Mouse (Mus musculus): ENCODE data around the gene Tln1. TPM values are rescaled to one million over a fixed set of nuclear protein-coding genes. Genes with fewer than 3 reads are reported as not detected.
"Not testable (repeated sequence)": the region's sequence is repeated elsewhere in the genome, so short reads cannot be mapped to it uniquely, and the experiment has no call there.

Gene Tln1
- polyA plus RNA-seq, 1 experiment from 2014 or later = 53.2 TPM

DNA sequence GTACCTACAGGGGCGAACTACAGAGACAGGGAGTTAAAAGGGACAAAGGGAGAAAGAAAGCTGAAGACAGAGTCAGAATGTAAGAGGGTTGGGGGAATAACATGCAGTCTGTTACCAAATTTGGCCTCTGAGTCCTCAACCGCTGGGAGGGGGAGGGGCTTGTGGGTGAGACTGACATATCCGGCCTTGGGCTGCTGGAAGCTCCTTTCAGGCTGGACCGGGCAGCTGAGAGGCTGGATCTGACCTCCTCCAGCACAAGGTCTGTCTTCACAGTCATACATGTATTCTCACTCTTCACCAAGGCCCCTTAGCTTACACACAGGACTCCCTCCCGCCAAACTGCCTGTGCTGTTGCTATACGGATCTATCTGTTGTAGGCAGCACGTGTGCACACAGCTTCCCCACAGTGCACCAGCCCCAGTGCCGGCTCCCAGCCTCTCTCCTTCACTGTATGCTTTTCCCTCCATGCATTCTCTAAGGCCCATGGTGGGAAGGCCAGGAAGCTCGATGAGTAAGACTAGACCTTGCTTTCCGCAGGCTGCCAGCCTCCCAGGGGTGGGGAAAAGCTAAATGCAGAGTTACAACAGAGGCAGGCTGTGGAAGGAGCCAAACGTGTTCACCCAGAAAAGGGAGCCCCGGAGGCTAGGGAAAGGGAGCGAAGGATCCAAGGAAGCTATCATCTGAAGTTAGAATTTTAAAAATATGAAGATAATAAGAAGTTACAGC lies 3.7 kb downstream of the Tln1 start:
- H3K27ac ChIP-seq (replicated peaks) = no peak overlapping the region
- no peaks in the 10 kb centered on the region for H3K9me3 ChIP-seq
- ATAC-seq (replicated peaks) = no peak
- H3K4me3 ChIP-seq = no peak overlapping the region
- peaks cover 28% of the 10 kb centered on the region for H3K36me3 ChIP-seq
- H3K9ac ChIP-seq (replicated peaks) = peak overlapping the region; percentile 22; the same call in 1 of the 2 replicates
- peaks cover 48% of the 10 kb centered on the region for H3K4me1 ChIP-seq
- no peak overlapping the region for H3K4me2 ChIP-seq (replicated peaks)
- WGBS = 44% methylated on average over 13 of the region's 13 CpGs
- H3K27me3 ChIP-seq = no peaks in the 10 kb centered on the region

DNA sequence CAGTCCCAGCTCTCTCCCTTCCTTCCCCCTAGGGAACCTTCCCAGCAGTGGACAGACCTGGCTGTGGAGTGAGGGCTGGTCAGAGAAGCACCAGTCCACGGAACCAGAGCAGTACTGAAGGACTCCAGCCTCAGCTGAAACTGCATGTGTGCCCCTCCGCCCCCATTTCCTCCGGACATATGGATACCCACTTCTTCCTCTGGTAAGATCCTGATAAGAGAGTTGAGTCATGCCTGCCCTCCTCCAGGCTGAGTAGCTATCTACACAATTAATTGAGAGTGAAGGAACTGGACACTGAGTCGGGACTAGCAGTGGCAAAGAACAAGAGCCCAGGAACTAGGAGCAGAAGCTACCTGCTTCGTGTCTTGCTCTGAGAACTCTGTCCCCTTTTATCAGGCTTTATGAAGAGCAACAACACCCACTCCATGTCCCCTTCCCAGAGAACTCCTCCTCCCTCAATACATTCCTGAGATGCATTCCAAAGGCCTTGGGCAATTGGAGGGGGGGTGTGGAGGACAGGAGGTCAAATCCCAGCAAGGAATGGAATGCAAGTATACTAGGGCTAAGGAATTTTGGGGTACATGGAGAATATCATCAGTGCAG lies 4.4 kb downstream of the Tln1 start:
- Histone ChIP-seq H3K4me2 (replicated peaks) (no peak overlapping the region), H3K27me3 (no peaks in the 10 kb centered on the region), H3K4me1 (peaks cover 41% of the 10 kb centered on the region), H3K36me3 (peaks cover 34% of the 10 kb centered on the region), H3K9ac (replicated peaks) (no peak overlapping the region), H3K9me3 (no peaks in the 10 kb centered on the region), H3K27ac (replicated peaks) (no peak overlapping the region), H3K4me3 (no peak overlapping the region)
- no peak for ATAC-seq (replicated peaks)
- WGBS = 62% methylated on average over 5 of the region's 5 CpGs

DNA sequence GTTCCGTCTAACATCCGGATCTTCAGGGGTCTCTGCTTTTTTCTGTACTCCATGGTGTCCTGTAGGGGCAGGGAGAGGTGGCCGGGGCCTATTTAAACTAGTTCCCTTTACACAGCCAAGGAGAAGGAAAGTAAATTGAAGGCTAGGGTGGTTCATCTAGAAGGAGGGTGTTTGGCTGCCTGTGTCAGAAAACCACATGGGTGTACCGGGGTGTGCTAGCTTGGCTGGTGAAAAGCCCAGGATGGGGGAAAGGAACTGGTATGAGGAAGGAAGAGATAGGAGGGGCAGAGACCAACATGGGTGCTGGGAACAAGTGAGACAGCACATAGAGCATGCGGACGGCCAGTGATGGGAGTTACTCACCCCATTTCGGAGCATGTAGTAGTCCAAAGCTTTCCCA lies 6.6 kb downstream of the Tln1 start:
- Histone ChIP-seq H3K36me3 (peaks cover 55% of the 10 kb centered on the region), H3K4me1 (peaks cover 31% of the 10 kb centered on the region), H3K27me3 (no peaks in the 10 kb centered on the region), H3K27ac (replicated peaks) (no peak overlapping the region), H3K9me3 (no peaks in the 10 kb centered on the region), H3K4me2 (replicated peaks) (no peak overlapping the region), H3K4me3 (no peak overlapping the region), H3K9ac (replicated peaks) (no peak overlapping the region)
- no peak for ATAC-seq (replicated peaks)
- WGBS = 94% methylated on average over 7 of the region's 7 CpGs

GRCm38 (mm10) chr4:43553891-43554290 lies 8.6 kb downstream of the Tln1 start:
- no peaks in the 10 kb centered on the region for H3K9me3 ChIP-seq
- ATAC-seq (replicated peaks) = no peak
- H3K27me3 ChIP-seq = no peaks in the 10 kb centered on the region
- H3K4me3 ChIP-seq = no peak overlapping the region
- H3K36me3 ChIP-seq = peaks cover 75% of the 10 kb centered on the region
- H3K4me2 ChIP-seq (replicated peaks) = no peak overlapping the region
- no peak overlapping the region for H3K27ac ChIP-seq (replicated peaks)
- H3K9ac ChIP-seq (replicated peaks) = no peak overlapping the region
- peaks cover 12% of the 10 kb centered on the region for H3K4me1 ChIP-seq

DNA sequence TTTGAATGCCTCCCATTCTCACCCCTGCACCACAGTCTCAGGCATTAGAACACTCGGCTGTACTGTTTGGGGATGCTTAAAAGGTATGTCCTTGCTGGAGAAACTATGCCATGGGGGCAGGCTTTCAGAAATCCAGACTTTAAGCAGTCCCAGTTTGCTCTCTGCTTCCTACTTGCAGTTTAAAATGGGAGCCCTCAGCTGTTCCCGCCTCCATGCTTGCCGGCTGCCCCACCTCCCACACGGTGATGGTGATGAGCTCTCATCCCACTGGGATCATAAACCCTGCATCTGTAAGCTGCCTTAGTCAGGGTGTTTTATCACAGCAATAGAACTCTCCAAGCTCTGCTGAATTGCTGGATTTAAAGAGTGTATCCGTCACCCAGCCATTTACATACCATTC lies 10.1 kb downstream of the Tln1 start:
- Histone ChIP-seq H3K27me3 (no peaks in the 10 kb centered on the region), H3K4me1 (peaks cover 4% of the 10 kb centered on the region), H3K9me3 (no peaks in the 10 kb centered on the region), H3K9ac (replicated peaks) (no peak overlapping the region), H3K4me2 (replicated peaks) (no peak overlapping the region), H3K36me3 (peaks cover 90% of the 10 kb centered on the region), H3K4me3 (no peak overlapping the region), H3K27ac (replicated peaks) (no peak overlapping the region)
- 95% methylated on average over 5 of the region's 5 CpGs for WGBS
- ATAC-seq (replicated peaks) = no peak

- not testable (repeated sequence) for H3K4me2 ChIP-seq (replicated peaks); H3K9ac ChIP-seq (replicated peaks); H3K4me1 ChIP-seq; H3K27ac ChIP-seq (replicated peaks); H3K9me3 ChIP-seq; ATAC-seq (replicated peaks); H3K4me3 ChIP-seq; H3K27me3 ChIP-seq
- 89% methylated on average over 6 of the region's 6 CpGs for WGBS
- H3K36me3 ChIP-seq = peaks cover 96% of the 10 kb centered on the region
Measured at GRCm38 (mm10) chr4:43551854-43552253, 10.6 kb downstream of the Tln1 start.

DNA sequence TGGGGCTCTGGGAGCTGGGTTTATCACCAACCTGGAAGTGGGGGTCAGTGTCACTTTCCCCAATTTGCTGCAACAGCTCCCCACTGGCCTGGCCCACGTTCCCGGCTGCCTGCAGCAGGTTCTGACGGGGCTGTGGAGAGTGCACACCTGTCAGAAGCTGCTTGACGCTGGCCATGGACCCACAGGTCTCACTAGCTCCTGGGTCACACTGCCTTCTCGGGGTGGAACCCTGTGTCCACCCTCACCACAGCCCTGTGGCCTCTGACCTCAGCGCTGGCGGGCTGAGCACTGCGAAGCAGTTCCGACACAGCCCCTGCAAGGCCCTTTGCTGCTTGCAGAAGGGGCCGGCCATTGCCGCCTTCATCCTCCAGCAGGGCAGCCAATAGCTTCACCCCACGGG lies 13.4 kb downstream of the Tln1 start:
- Histone ChIP-seq H3K4me2 (replicated peaks) (no peak overlapping the region), H3K36me3 (peaks cover 99% of the 10 kb centered on the region), H3K9ac (replicated peaks) (no peak overlapping the region), H3K9me3 (no peaks in the 10 kb centered on the region), H3K4me1 (no peaks in the 10 kb centered on the region), H3K27ac (replicated peaks) (no peak overlapping the region), H3K4me3 (no peak overlapping the region), H3K27me3 (no peaks in the 10 kb centered on the region)
- no peak for ATAC-seq (replicated peaks)
- WGBS = 94% methylated on average over 12 of the region's 12 CpGs

DNA sequence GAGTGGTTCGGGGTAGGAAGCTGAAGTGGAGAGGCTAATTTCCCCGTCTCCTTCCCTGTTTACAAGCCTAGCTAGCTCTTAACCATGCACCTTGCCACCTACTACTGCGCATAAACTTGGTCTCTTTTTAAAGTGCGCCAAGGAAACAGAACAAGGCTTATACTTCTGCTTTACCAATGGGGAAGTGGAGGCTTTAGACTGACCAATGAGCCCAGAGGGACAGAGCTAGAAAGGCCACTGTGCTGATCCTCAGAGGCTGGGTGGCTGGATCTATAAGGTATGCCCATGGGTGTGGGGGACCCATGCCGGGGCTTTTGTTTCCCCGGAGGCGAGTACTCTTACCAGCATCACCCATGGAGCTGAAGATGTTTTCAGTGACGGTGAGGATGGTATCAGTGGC lies 15.3 kb downstream of the Tln1 start:
- H3K4me1 ChIP-seq = no peaks in the 10 kb centered on the region

DNA sequence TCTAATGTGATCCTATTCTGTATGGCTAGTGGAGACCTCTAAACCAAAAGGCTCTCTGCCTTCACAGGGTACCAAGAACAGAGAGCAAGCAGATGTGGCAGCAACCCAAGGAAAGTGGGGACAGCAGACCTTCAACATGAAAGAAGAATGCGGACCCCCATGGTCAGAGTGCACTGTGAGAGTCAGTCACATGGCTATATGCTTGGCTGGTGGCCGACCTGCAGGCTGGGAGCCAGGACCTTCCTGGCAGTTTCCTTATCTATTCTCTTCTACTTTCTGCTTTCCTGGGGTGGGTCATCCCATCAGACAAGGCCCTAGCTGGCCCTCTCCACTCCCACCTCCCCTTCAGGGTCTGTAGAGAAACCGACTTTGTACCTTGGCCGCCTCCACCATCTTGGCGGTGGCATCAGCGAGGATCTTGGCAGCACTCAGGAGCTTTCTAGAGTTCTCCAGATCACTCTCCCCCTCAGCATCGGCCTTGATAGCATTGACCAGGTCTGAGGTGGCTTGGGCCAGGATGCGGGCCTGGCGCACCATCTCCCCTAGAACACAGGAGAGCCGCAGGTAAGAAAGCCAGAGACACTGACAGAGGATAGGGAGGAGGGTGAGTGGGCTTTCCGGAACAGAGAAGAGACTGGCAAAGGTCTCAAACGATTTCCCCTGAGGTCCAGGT lies 16.0 kb downstream of the Tln1 start:
- Histone ChIP-seq H3K36me3 (peaks cover 100% of the 10 kb centered on the region), H3K27ac (replicated peaks) (no peak overlapping the region)
- 93% methylated on average over 12 of the region's 12 CpGs for WGBS

More for the DNA sequence above, 15.3 kb downstream of the Tln1 start:
- H3K27me3 ChIP-seq = no peaks in the 10 kb centered on the region
- H3K4me3 ChIP-seq = no peak overlapping the region
- H3K27ac ChIP-seq (replicated peaks) = no peak overlapping the region
- H3K36me3 ChIP-seq = peaks cover 99% of the 10 kb centered on the region
- WGBS = 95% methylated on average over 8 of the region's 8 CpGs
- ATAC-seq (replicated peaks) = no peak
- H3K4me2 ChIP-seq (replicated peaks) = no peak overlapping the region
- H3K9me3 ChIP-seq = no peaks in the 10 kb centered on the region
- no peak overlapping the region for H3K9ac ChIP-seq (replicated peaks)

GRCm38 (mm10) chr4:43542044-43542443 lies 20.4 kb downstream of the Tln1 start:
- ATAC-seq (replicated peaks) = no peak
- H3K36me3 ChIP-seq = peaks cover 95% of the 10 kb centered on the region
- H3K27ac ChIP-seq (replicated peaks) = no peak overlapping the region
- no peak overlapping the region for H3K4me3 ChIP-seq
- H3K4me1 ChIP-seq = no peaks in the 10 kb centered on the region
- H3K27me3 ChIP-seq = no peaks in the 10 kb centered on the region
- 82% methylated on average over 3 of the region's 3 CpGs for WGBS
- no peak overlapping the region for H3K9ac ChIP-seq (replicated peaks)
- H3K4me2 ChIP-seq (replicated peaks) = no peak overlapping the region
- H3K9me3 ChIP-seq = no peaks in the 10 kb centered on the region

More for the DNA sequence above, 16.0 kb downstream of the Tln1 start:
- H3K9me3 ChIP-seq = no peaks in the 10 kb centered on the region
- H3K4me2 ChIP-seq (replicated peaks) = no peak overlapping the region
- H3K4me3 ChIP-seq = no peak overlapping the region
- no peaks in the 10 kb centered on the region for H3K27me3 ChIP-seq
- H3K9ac ChIP-seq (replicated peaks) = no peak overlapping the region
- no peaks in the 10 kb centered on the region for H3K4me1 ChIP-seq
- no peak for ATAC-seq (replicated peaks)

DNA sequence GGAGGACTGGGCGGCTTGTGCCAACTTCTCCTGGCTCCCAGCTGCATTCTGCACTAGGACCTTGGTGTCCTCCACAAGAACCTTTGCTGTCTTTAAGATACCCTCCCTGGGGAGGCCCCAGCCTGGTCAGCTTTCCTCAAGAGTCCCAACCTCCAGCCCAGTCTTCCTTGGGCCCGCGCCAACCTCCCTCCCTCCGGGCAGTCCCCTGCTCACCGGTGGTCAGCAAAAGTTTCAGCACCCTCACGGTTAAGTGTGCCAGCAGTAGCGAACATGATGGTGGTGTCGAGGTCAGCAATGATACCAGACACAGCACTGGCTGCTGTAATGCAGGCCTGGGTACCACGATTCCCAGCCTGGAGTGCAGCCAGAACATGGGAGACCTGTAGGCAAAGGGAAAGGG lies 26.5 kb downstream of the Tln1 start:
- H3K27ac ChIP-seq (replicated peaks) = no peak overlapping the region
- no peak overlapping the region for H3K4me3 ChIP-seq
- H3K4me2 ChIP-seq (replicated peaks) = no peak overlapping the region
- H3K36me3 ChIP-seq = peaks cover 84% of the 10 kb centered on the region
- ATAC-seq (replicated peaks) = no peak
- no peak overlapping the region for H3K9ac ChIP-seq (replicated peaks)
- WGBS = 94% methylated on average over 9 of the region's 9 CpGs
- H3K27me3 ChIP-seq = no peaks in the 10 kb centered on the region
- H3K9me3 ChIP-seq = no peaks in the 10 kb centered on the region
- no peaks in the 10 kb centered on the region for H3K4me1 ChIP-seq

DNA sequence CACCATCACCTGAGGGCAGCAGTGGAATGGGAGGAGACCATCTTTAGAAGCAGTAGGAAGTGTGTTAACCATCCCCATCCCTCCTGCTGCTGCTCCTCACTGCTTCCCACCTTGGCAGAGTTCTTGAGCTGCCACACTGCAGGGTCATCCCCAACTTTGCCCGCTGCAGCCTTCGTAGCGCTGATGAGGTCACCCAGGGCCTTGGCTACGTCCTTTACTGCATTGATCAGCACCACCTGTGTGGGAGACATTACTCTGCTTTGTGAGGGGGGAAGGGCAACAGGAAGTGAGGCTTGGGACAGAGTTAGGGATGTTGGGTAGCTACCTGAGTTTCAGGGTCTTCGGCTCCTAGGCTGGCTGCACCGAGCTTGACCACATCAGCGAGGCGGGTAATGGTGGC lies 26.9 kb downstream of the Tln1 start:
- H3K4me2 ChIP-seq (replicated peaks) = no peak overlapping the region
- no peaks in the 10 kb centered on the region for H3K9me3 ChIP-seq
- ATAC-seq (replicated peaks) = no peak
- no peak overlapping the region for H3K4me3 ChIP-seq
- no peaks in the 10 kb centered on the region for H3K27me3 ChIP-seq
- no peaks in the 10 kb centered on the region for H3K4me1 ChIP-seq
- peaks cover 84% of the 10 kb centered on the region for H3K36me3 ChIP-seq
- no peak overlapping the region for H3K9ac ChIP-seq (replicated peaks)
- H3K27ac ChIP-seq (replicated peaks) = no peak overlapping the region
- WGBS = 96% methylated on average over 8 of the region's 8 CpGs

Data from forebrain, embryonic 15.5 days (tissue).